Mouse (Mus musculus) heart, adult 2 months (tissue): ENCODE data around the gene Msln.

Source experiments
- CTCF ChIP-seq: fragments of 200-600 bp; IDR thresholded peaks from 2 replicates; pipeline ENCODE4 v1.8.1; 2022; ENCODE audit warnings: antibody characterized with exemption, mild to moderate bottlenecking, moderate library complexity
- EP300 ChIP-seq: fragments of 200-500 bp; IDR thresholded peaks from 2 replicates; pipeline ENCODE4 v1.6.1; 2011; ENCODE audit warnings: low read depth, low read length, control low read depth; ENCODE audit not compliant: insufficient read depth
- POLR2A ChIP-seq: fragments of 200-500 bp; IDR thresholded peaks from 2 replicates; pipeline ENCODE4 v1.6.1; 2011; ENCODE audit warnings: mild to moderate bottlenecking, low read depth, low read length, control low read depth; ENCODE audit not compliant: insufficient read depth

GRCm38 (mm10) chr17:25738861-25739260, 15.3 kb downstream of the Msln start:
- no peak for TF ChIP-seq POLR2A
- no peak for TF ChIP-seq CTCF
- no peak for TF ChIP-seq EP300
